Mouse (Mus musculus) B cell, adult 2 months (primary cell): ENCODE data around the gene 6330403K07Rik.

Experiments used
- DNase-seq, 2 experiments: peaks; one replicate each; pipeline ENCODE4 v3.0.0; 2022

Gene 6330403K07Rik

GRCm38 (mm10) chr11:70982557-70983228 lies 50.6 kb downstream of the 6330403K07Rik start, which contains the start of gene C1qbp:
TSS of gene C1qbp (minus strand) at chr11:70983026.
- peak; percentile 97 for DNase-seq

- DNase-seq, result no peak
Observed at GRCm38 (mm10) chr11:70982030-70982429, 51.3 kb downstream of the 6330403K07Rik start.
